Mouse (Mus musculus) lung, embryonic 15.5 days (tissue): ENCODE measurements at regions not wholly inside any gene's neighbourhood (a gene's known extent, or its start where the extent isn't known, plus 50 kb on each side); places are given as distances from the start of the nearest gene placed in this dataset.

Experiments
- ATAC-seq: fragments of 200-750 bp; cut with Nextera tagmentation; 2 replicates; pipeline ENCODE4 v1.8.0; 2017; ENCODE audit warnings: moderate number of reproducible peaks, borderline replicate concordance; ENCODE audit not compliant: low FRiP score, low TSS enrichment; ENCODE audit errors: extremely low read depth
- H3K27ac ChIP-seq: fragments of 300-500 bp; sonication (generic); 2 replicates; pipeline ENCODE4 v1.5.1; 2015; ENCODE audit warnings: moderate library complexity, mild to moderate bottlenecking, inconsistent platforms
- H3K27me3 ChIP-seq: fragments of 300-500 bp; sonication (generic); 2 replicates; pipeline ENCODE4 v1.6.1; 2015; ENCODE audit warnings: inconsistent platforms
- H3K36me3 ChIP-seq: fragments of 300-500 bp; sonication (generic); 2 replicates; pipeline ENCODE4 v1.6.1; 2015; ENCODE audit warnings: inconsistent platforms
- H3K4me1 ChIP-seq: fragments of 300-500 bp; sonication (generic); 2 replicates; pipeline ENCODE4 v1.6.1; 2015; ENCODE audit warnings: inconsistent platforms
- H3K4me2 ChIP-seq: fragments of 300-500 bp; sonication (generic); 2 replicates; pipeline ENCODE4 v1.6.1; 2015; ENCODE audit warnings: inconsistent platforms, mild to moderate bottlenecking, moderate library complexity
- H3K4me3 ChIP-seq: fragments of 300-500 bp; sonication (generic); 2 replicates; pipeline ENCODE4 v1.5.1; 2015; ENCODE audit warnings: mild to moderate bottlenecking, inconsistent platforms
- H3K9ac ChIP-seq: fragments of 300-500 bp; sonication (generic); 2 replicates; pipeline ENCODE4 v1.6.1; 2015; ENCODE audit warnings: inconsistent platforms
- H3K9me3 ChIP-seq: fragments of 300-500 bp; sonication (generic); 2 replicates; pipeline ENCODE4 v1.6.1; 2016; ENCODE audit warnings: inconsistent platforms
- WGBS: fragments of 180-500 bp; shearing (Covaris S2); methylation state at CpG from one replicate; pipeline ENCODE4 v1.1.7; 2015; 5-methylcytosine and 5-hydroxymethylcytosine counted together

DNA sequence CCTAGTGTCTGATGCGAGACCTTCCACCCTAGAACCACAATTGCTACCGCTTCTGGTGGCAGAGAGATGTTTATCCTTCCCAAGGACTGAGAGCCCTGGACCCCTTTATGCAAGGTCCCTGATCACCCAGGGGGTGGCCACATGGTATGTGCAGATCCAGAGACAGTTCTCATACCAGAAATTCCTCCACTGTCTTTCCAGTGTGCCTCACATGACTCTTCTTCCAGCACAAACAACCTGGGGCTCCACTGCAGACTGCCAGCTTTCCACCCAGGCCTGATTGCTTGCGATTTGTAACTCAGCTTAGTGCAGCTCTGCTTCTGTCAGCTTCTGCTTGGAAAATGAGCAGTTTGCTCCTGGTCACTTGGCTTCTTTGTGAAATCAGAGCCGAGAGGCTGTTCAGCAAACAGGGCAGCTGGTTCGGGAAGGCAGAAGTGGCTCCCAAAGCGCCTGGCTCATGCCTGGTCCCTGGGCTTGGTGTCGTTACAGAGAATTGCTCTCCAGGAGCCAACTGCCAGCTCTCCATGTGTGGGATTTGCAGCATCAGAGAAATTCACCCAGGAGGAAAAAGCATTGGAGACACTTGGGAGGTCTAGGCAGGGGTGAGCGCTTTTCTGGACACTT is 174.9 kb upstream of the Lef1 start:
- 36% methylated on average over 8 of the region's 8 CpGs for WGBS
- Histone ChIP-seq H3K4me3 (no peak overlapping the region), H3K4me2 (no peak overlapping the region), H3K4me1 (peaks cover 15% of the 10 kb centered on the region), H3K36me3 (no peaks in the 10 kb centered on the region), H3K9me3 (no peaks in the 10 kb centered on the region), H3K27me3 (no peaks in the 10 kb centered on the region), H3K27ac (peak overlapping the region; percentile 34; the same call in 1 of the 2 replicates), H3K9ac (no peak overlapping the region)
- ATAC-seq = peak; percentile 52; the same call in 1 of the 2 replicates

DNA sequence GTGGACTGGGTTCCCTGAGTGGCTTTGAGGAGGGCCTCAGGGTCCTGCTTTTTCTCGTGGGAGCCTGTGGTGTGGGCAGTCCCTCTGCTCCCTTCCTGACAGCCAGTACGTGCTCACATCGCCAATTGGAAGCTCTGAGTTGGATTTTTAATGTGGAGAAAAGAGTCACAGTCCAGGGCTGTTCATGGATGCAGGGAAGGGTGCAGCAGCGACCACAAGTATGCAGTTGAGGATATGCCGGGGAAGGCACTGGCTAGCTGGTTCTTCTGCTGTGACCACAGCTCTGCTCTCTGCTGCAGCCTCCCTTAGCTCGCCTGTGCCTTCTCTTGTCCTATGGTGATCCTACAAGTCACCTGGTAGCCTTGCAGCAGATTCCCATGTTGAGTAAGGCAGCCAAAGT is 177.5 kb upstream of the Lef1 start:
- Histone ChIP-seq H3K9ac (no peak overlapping the region), H3K4me1 (peaks cover 12% of the 10 kb centered on the region), H3K4me3 (no peak overlapping the region), H3K9me3 (no peaks in the 10 kb centered on the region), H3K36me3 (no peaks in the 10 kb centered on the region), H3K27ac (no peak overlapping the region), H3K27me3 (no peaks in the 10 kb centered on the region), H3K4me2 (no peak overlapping the region)
- ATAC-seq = no peak
- 64% methylated on average over 6 of the region's 6 CpGs for WGBS

- Histone ChIP-seq H3K9ac (no peak overlapping the region), H3K4me3 (no peak overlapping the region), H3K27me3 (no peaks in the 10 kb centered on the region), H3K36me3 (no peaks in the 10 kb centered on the region), H3K4me1 (peaks cover 12% of the 10 kb centered on the region), H3K27ac (no peak overlapping the region), H3K9me3 (no peaks in the 10 kb centered on the region), H3K4me2 (no peak overlapping the region)
- WGBS = 78% methylated on average over 5 of the region's 5 CpGs
- no peak for ATAC-seq
Observed at GRCm38 (mm10) chr3:130932226-130932625, 178.0 kb upstream of the Lef1 start.

DNA sequence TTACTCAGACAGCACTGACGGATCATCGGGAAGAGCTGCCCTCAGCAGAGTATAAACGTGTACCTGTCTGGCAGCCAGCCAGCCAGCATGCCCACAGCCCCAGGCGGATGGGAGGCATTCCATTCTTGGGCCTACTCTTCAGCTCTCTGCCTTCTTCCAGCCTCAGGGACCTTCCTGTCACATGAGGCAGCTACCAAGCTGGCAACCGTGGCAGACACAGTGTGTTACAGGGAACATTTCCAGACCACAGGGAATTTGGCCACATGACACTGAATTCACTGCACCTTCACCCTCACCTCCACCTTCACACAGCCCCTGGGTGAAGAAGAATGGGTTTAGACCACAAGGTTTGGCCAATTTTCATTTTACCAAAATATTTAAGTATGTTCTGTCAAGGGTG is 185.3 kb upstream of the Lef1 start:
- Histone ChIP-seq H3K36me3 (no peaks in the 10 kb centered on the region), H3K4me2 (no peak overlapping the region), H3K27ac (no peak overlapping the region), H3K27me3 (peaks cover 3% of the 10 kb centered on the region; the same call in 1 of the 2 replicates), H3K4me1 (no peaks in the 10 kb centered on the region; the same call in 1 of the 2 replicates), H3K4me3 (no peak overlapping the region), H3K9ac (no peak overlapping the region), H3K9me3 (no peaks in the 10 kb centered on the region)
- 37% methylated on average over 5 of the region's 5 CpGs for WGBS
- ATAC-seq = no peak

DNA sequence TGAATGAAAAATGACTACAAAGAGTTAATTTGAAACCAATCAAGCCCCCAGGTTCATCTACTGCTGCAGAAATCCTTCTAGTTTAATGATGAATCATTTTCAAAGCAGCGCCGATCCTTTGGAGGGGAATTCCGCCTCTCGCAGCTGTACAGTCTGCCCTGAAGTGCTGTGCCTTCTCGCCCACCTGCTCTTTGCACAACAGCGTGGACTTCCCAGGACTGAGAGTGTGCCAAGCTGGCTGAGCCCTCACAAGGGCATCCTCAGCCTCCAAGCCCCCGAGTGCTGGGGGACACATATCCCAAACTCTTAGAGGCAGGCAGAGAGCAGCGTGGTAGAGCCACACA is 186.7 kb upstream of the Lef1 start:
- 20% methylated on average over 8 of the region's 8 CpGs for WGBS
- Histone ChIP-seq H3K27me3 (peaks cover 3% of the 10 kb centered on the region; the same call in 1 of the 2 replicates), H3K9ac (no peak overlapping the region), H3K4me3 (no peak overlapping the region; the same call in 1 of the 2 replicates), H3K9me3 (no peaks in the 10 kb centered on the region), H3K4me2 (peak overlapping the region; percentile 37), H3K36me3 (no peaks in the 10 kb centered on the region), H3K27ac (no peak overlapping the region), H3K4me1 (no peaks in the 10 kb centered on the region; the same call in 1 of the 2 replicates)
- ATAC-seq = no peak

- Histone ChIP-seq H3K9me3 (no peaks in the 10 kb centered on the region), H3K9ac (no peak overlapping the region), H3K36me3 (no peaks in the 10 kb centered on the region), H3K4me1 (no peaks in the 10 kb centered on the region; the same call in 1 of the 2 replicates), H3K4me2 (peak overlapping the region; percentile 37), H3K4me3 (no peak overlapping the region; the same call in 1 of the 2 replicates), H3K27me3 (peaks cover 3% of the 10 kb centered on the region; the same call in 1 of the 2 replicates), H3K27ac (no peak overlapping the region)
- no peak for ATAC-seq
- 20% methylated on average over 23 of the region's 23 CpGs for WGBS
Observed at GRCm38 (mm10) chr3:130922812-130923614, 187.3 kb upstream of the Lef1 start.

DNA sequence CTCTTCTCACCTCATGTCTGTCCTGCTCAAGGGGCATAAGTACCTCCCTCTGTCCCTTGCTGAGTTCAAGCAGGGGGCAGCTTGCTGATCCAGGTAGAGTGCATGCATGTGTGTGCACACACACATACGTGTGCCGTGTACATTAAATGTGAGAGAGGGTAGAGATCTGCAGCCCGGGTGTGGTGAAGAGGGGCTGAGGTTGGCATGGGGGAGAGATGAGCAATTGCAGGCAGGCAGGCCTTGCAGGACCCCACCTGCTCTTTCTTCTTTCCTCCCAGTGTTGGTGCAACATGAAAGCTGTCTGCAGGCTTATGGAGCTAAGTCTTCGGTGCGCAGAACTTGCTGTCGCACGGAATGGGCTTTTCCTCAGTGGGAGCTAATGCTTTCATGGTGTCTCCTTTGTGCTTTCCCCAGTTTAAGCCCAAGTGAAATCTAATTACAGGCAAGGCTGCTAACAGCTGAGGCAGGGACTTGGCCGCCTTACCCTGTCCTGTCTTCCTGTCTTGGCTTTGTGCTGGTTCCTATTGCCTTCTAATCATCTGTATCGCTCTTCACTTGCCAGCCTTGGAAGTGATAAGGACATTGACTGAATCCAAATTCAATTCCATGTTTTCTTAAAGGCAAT is 188.5 kb upstream of the Lef1 start:
- 91% methylated on average over 9 of the region's 9 CpGs for WGBS
- H3K4me1 ChIP-seq = no peaks in the 10 kb centered on the region; the same call in 1 of the 2 replicates
- ATAC-seq = no peak
- peaks cover 3% of the 10 kb centered on the region; the same call in 1 of the 2 replicates for H3K27me3 ChIP-seq
- no peak overlapping the region for H3K9ac ChIP-seq
- no peaks in the 10 kb centered on the region for H3K9me3 ChIP-seq
- H3K4me2 ChIP-seq = no peak overlapping the region
- no peak overlapping the region for H3K27ac ChIP-seq
- no peaks in the 10 kb centered on the region for H3K36me3 ChIP-seq
- H3K4me3 ChIP-seq = no peak overlapping the region

DNA sequence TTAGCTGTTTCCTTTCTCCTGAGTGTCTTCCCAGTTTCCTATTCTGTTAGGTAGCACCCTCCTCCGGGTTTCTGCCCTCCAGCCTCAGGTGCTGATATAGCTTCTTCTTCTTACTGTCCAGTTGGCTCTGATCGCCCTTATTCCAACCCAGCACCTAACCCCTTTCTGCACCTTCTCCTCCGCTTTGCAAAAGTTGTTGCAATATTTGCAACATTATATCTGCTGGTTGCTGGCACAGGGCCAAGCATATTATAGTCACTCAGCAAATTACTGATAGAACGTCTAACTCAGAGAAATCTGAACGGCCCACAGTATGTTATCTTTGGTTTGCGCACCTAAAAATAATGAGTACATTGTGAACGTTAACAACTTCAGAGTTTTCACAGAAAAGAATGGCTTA is 183.6 kb upstream of the Rpl34 start:
- peak; percentile 5; the same call in 1 of the 2 replicates for ATAC-seq
- Histone ChIP-seq H3K27ac (no peak overlapping the region), H3K27me3 (no peaks in the 10 kb centered on the region), H3K36me3 (no peaks in the 10 kb centered on the region), H3K4me3 (no peak overlapping the region), H3K4me1 (no peaks in the 10 kb centered on the region), H3K4me2 (no peak overlapping the region), H3K9me3 (no peaks in the 10 kb centered on the region), H3K9ac (no peak overlapping the region)
- WGBS = 37% methylated on average over 7 of the region's 7 CpGs

DNA sequence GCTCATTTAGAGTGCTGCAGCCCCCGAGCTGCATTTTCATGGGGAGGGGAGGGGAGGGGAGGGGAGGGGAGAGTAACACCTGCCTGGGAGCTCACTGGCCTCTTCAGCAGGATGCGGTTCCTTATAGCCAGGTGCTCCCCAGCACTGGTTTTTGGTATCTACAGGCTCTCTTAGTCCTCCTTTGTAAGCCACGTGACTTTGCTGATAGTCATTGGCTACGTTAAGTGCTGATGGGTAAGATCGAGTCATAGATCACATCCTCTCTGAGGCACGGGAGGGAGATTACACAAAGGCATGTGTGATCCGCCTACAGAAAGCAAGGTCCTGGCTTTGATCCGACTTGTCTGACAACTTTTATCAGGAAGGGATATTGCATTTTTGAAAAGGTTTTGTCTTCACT is 174.9 kb upstream of the Rpl34 start:
- Histone ChIP-seq H3K4me1 (0 out of 2 replicates have a peak, but pooled peaks cover 4% of the 10 kb centered on the region), H3K36me3 (no peaks in the 10 kb centered on the region), H3K9ac (no peak overlapping the region), H3K4me3 (no peak overlapping the region), H3K4me2 (no peak overlapping the region), H3K9me3 (no peaks in the 10 kb centered on the region), H3K27me3 (no peaks in the 10 kb centered on the region), H3K27ac (no peak overlapping the region)
- WGBS = 38% methylated on average over 8 of the region's 8 CpGs
- no peak for ATAC-seq

- 85% methylated on average over 7 of the region's 7 CpGs for WGBS
- Histone ChIP-seq H3K9me3 (no peaks in the 10 kb centered on the region), H3K27ac (no peak overlapping the region), H3K4me2 (no peak overlapping the region), H3K4me3 (no peak overlapping the region), H3K9ac (no peak overlapping the region), H3K4me1 (0 out of 2 replicates have a peak, but pooled peaks cover 8% of the 10 kb centered on the region), H3K36me3 (no peaks in the 10 kb centered on the region), H3K27me3 (no peaks in the 10 kb centered on the region)
- ATAC-seq = no peak
Observed at GRCm38 (mm10) chr3:130903329-130903728, 173.1 kb upstream of the Rpl34 start.

- Histone ChIP-seq H3K27me3 (no peaks in the 10 kb centered on the region), H3K4me2 (no peak overlapping the region), H3K9me3 (no peaks in the 10 kb centered on the region), H3K4me1 (0 out of 2 replicates have a peak, but pooled peaks cover 8% of the 10 kb centered on the region), H3K4me3 (no peak overlapping the region), H3K9ac (no peak overlapping the region), H3K36me3 (no peaks in the 10 kb centered on the region), H3K27ac (no peak overlapping the region)
- no peak for ATAC-seq
- WGBS = 75% methylated on average over 7 of the region's 7 CpGs
Observed at GRCm38 (mm10) chr3:130902376-130902775, 172.2 kb upstream of the Rpl34 start.

DNA sequence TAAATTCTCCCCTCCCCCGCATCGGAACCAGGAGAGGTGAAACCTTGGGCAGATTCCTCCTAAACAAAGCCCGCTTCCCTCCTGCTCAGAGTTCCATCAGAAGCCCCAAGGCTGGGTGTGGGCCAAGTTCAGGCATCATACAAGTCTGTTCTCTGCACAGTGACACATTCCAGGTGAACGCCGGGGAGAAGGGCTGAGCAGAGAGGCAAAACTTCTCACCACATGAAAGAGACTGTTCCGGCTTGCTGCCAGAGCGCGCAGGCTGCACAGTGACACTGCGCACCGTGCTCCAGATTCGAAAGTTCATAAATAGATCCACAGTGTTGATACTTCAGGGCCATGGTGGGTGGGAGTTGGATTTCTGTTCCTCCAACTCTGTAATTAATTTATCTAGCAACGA is 171.1 kb upstream of the Rpl34 start:
- WGBS = 78% methylated on average over 12 of the region's 12 CpGs
- H3K4me3 ChIP-seq = no peak overlapping the region
- no peak overlapping the region for H3K9ac ChIP-seq
- H3K36me3 ChIP-seq = no peaks in the 10 kb centered on the region
- no peak overlapping the region for H3K4me2 ChIP-seq
- H3K9me3 ChIP-seq = no peaks in the 10 kb centered on the region
- no peaks in the 10 kb centered on the region for H3K27me3 ChIP-seq
- no peak overlapping the region for H3K27ac ChIP-seq
- 0 out of 2 replicates have a peak, but pooled peaks cover 8% of the 10 kb centered on the region for H3K4me1 ChIP-seq
- ATAC-seq = no peak
